ENCODE assay signal across 8 mouse cellular contexts in the genomic region with DNA sequence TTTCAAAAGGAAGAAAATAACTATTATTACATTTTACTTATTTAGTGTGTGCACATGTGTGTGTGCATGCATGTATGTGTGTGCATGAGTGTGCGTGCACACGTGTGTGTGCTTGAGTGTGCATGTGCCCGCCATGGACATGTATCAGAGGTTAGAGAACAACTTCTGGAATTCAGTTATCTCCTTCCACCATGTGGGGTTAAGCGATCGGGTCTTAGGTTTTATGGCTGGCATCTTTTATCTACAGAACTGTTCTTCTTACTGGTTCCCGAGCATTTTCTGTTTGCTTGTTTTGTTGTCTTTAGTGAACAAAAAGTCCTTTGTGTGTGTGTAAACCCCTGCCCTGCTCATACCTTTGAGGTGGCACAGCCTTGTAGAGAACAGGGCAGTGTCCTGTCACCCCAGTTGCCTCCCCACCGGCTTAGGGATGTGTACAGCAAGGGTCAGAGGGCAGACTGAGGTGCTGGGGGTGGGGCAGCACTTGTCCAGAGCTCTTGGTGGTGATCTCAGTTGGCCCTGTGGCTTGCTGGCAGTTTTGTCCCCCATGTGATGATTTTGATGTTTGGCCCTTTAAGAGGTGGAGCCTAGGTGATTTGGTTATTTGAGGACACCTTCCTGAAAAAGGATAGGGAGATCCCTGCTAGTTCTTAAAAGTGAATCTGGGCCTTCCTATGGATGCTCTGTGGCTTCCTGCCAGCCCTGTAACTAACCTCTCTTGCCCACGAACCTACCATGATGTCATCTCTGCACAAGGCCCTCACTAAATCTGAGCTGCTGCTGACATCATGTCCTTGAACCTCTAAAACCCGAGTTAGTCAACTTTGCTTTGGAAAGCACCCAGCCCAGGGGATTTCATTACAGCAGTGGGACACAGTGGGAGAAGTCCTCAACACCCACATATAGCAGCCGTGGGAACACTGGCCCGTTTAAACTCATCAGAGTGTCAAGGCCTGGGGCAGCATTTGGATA. TPM values are rescaled to one million over a fixed set of nuclear protein-coding genes. Genes with fewer than 3 reads are reported as not detected.
A peak's percentile ranks its signal among the peaks of the same experiment; 100 is the strongest.
DNase-seq lines count a peak whose midpoint lies in the region; ATAC-seq and TF ChIP-seq lines count a peak whose summit lies in the region.

No protein-coding gene starts in this region.

- peak overlapping the region; percentile 31; the same call in 1 of the 2 replicates for H3K4me2 ChIP-seq in heart, embryonic 11.5 days
- peak overlapping the region; percentile 11; the same call in 1 of the 2 replicates for H3K4me2 ChIP-seq in hindbrain, embryonic 11.5 days (replicated peaks; ENCODE audit: low read depth, low read length)

- no peak overlapping the region for H3K4me3 ChIP-seq in heart, embryonic 11.5 days (ENCODE audit: low read depth, low read length)
- peak overlapping the region; percentile 8 to 34; a peak in 3 of 4 replicates for H3K4me3 ChIP-seq in MEL (ENCODE audit: control insufficient read depth in 1 of 2, insufficient read depth in 1 of 2, low read depth in 2 of 2, low read length in 2 of 2)
- no peak overlapping the region for H3K4me3 ChIP-seq in hindbrain, embryonic 11.5 days (ENCODE audit: low read depth, low read length)
- H3K4me3 ChIP-seq in midbrain, embryonic 10.5 days: peak overlapping the region; percentile 83; the same call in 1 of the 2 replicates

- H3K27me3 ChIP-seq in heart, embryonic 11.5 days (ENCODE audit: control insufficient read depth, insufficient read depth, low read length): no peaks in the 10 kb centered on the region
- H3K27me3 ChIP-seq in MEL (ENCODE audit: control insufficient read depth in 1 of 2, insufficient read depth in 2 of 2, low read length in 2 of 2): no peaks in the 10 kb centered on the region
- H3K27me3 ChIP-seq in hindbrain, embryonic 11.5 days (ENCODE audit: control insufficient read depth, insufficient read depth, low read length): no peaks in the 10 kb centered on the region
- H3K27me3 ChIP-seq in midbrain, embryonic 10.5 days (ENCODE audit: low read depth, poor library complexity, severe bottlenecking): no peaks in the 10 kb centered on the region

- TF ChIP-seq POLR2A in MEL (IDR thresholded peaks at IDR 0.05; ENCODE audit: control insufficient read depth in 1 of 2, insufficient read depth in 1 of 2, low read depth in 1 of 2, low read length in 2 of 2, poor library complexity in 1 of 2): no peak

- peak in 1 of 2 experiments; percentile 46; a peak in 2 of 4 replicates for TF ChIP-seq EP300 in MEL (IDR thresholded peaks at IDR 0.05; ENCODE audit: low read depth in 1 of 2, low read length in 2 of 2)

- peaks cover 55% of the 10 kb centered on the region for H3K4me1 ChIP-seq in heart, embryonic 11.5 days (ENCODE audit: control insufficient read depth, insufficient read depth, low read length)
- H3K4me1 ChIP-seq in MEL (ENCODE audit: control insufficient read depth in 1 of 2, insufficient read depth in 2 of 2, low read length in 2 of 2): peaks cover 8 to 32% of the 10 kb centered on the region in 2 experiments
- H3K4me1 ChIP-seq in hindbrain, embryonic 11.5 days (replicated peaks; ENCODE audit: control insufficient read depth, insufficient read depth, low read length): peaks cover 23% of the 10 kb centered on the region; the same call in 1 of the 2 replicates
- H3K4me1 ChIP-seq in midbrain, embryonic 10.5 days: peaks cover 92% of the 10 kb centered on the region

- no peak overlapping the region for H3K9ac ChIP-seq in heart, embryonic 11.5 days (ENCODE audit: low read depth, low read length)
- peak overlapping the region; percentile 4 for H3K9ac ChIP-seq in MEL (ENCODE audit: control insufficient read depth, low read depth, low read length, poor library complexity, severe bottlenecking)
- H3K9ac ChIP-seq in hindbrain, embryonic 11.5 days (ENCODE audit: low read depth, low read length): no peak overlapping the region

- H3K9me3 ChIP-seq in heart, embryonic 11.5 days (replicated peaks; ENCODE audit: control insufficient read depth, low read length): no peaks in the 10 kb centered on the region
- no peaks in the 10 kb centered on the region for H3K9me3 ChIP-seq in MEL (replicated peaks; ENCODE audit: insufficient read depth, low read length)
- no peaks in the 10 kb centered on the region for H3K9me3 ChIP-seq in hindbrain, embryonic 11.5 days (ENCODE audit: control insufficient read depth, low read length)
- H3K9me3 ChIP-seq in midbrain, embryonic 10.5 days (replicated peaks): no peaks in the 10 kb centered on the region

- no peak for DNase-seq in heart, adult 8-10 months (ENCODE audit: low spot score)
- peak; percentile 39 for DNase-seq in MEL (ENCODE audit: low read depth, low spot score)
- no peak for DNase-seq in hindbrain, embryonic 11.5 days (ENCODE audit: low spot score)
- no peak for DNase-seq in midbrain, embryonic 10.5 days (ENCODE audit: low spot score)
- no peak for DNase-seq in right cerebral cortex, postnatal 14 days
- DNase-seq in right cerebral cortex, postnatal 36 days (ENCODE audit: low spot score in 2 of 2): no peak
- DNase-seq in thymus, postnatal 25 days: no peak

- peaks cover 85% of the 10 kb centered on the region for H3K79me2 ChIP-seq in MEL (ENCODE audit: control insufficient read depth, insufficient read depth, low read length, poor library complexity)

- H3K36me3 ChIP-seq in heart, embryonic 11.5 days (ENCODE audit: control insufficient read depth, insufficient read depth, low read length): no peaks in the 10 kb centered on the region
- peaks cover 3 to 19% of the 10 kb centered on the region in 2 experiments for H3K36me3 ChIP-seq in MEL (ENCODE audit: control insufficient read depth in 1 of 2, insufficient read depth in 2 of 2, low read length in 2 of 2)
- no peaks in the 10 kb centered on the region for H3K36me3 ChIP-seq in hindbrain, embryonic 11.5 days (ENCODE audit: control insufficient read depth, insufficient read depth, low read length)
- H3K36me3 ChIP-seq in midbrain, embryonic 10.5 days: peaks cover 66% of the 10 kb centered on the region

- no peak for ATAC-seq in heart, embryonic 11.5 days (replicated peaks; ENCODE audit: insufficient number of reproducible peaks, low FRiP score, low TSS enrichment)
- no peak for ATAC-seq in hindbrain, embryonic 11.5 days (ENCODE audit: low FRiP score)

- TF ChIP-seq RAD21 in MEL (IDR thresholded peaks at IDR 0.05; ENCODE audit: low read depth, low read length): no peak

- no peak overlapping the region for H3K27ac ChIP-seq in heart, embryonic 11.5 days (ENCODE audit: low read depth, low read length)
- H3K27ac ChIP-seq in MEL (ENCODE audit: control insufficient read depth, low read depth, low read length): peak overlapping the region; percentile 16; the same call in 1 of the 2 replicates
- no peak overlapping the region for H3K27ac ChIP-seq in hindbrain, embryonic 11.5 days (ENCODE audit: low read depth, low read length)
- no peak overlapping the region for H3K27ac ChIP-seq in midbrain, embryonic 10.5 days (replicated peaks)

- 60% methylated on average over 11 of the region's 11 CpGs for WGBS in heart, embryonic 11.5 days (ENCODE audit: insufficient replicate concordance)
- WGBS in hindbrain, embryonic 11.5 days: 71% methylated on average over 11 of the region's 11 CpGs
- 71% methylated on average over 11 of the region's 11 CpGs for WGBS in midbrain, embryonic 10.5 days

- no peak for TF ChIP-seq CTCF in MEL (IDR thresholded peaks at IDR 0.05 in 2 of 3, conservative IDR thresholded peaks at IDR 0.05 in 1 of 3; ENCODE audit: control insufficient read depth in 1 of 3, insufficient read depth in 1 of 3, low read depth in 2 of 3, low read length in 3 of 3, poor library complexity in 1 of 3, severe bottlenecking in 1 of 3)

TF ChIP-seq in MEL, 35 proteins besides CTCF, POLR2A, EP300 and RAD21:
- no peak for TF ChIP-seq HCFC1 (IDR thresholded peaks at IDR 0.05; ENCODE audit: low read depth, low read length)
- TF ChIP-seq MXI1 (IDR thresholded peaks at IDR 0.05; ENCODE audit: low read depth, low read length): peak; percentile 57; the same call in 1 of the 2 replicates
- peak; percentile 50 for TF ChIP-seq TAL1 (IDR thresholded peaks at IDR 0.05; ENCODE audit: low read length)
- peak; percentile 61; the same call in 1 of the 2 replicates for TF ChIP-seq TCF12 (IDR thresholded peaks at IDR 0.05; ENCODE audit: low read depth, low read length)
- no peak for TF ChIP-seq TBP (IDR thresholded peaks at IDR 0.05; ENCODE audit: low read depth, low read length)
- peak; percentile 49; the same call in 1 of the 2 replicates for TF ChIP-seq SIN3A (IDR thresholded peaks at IDR 0.05; ENCODE audit: low read length)
- no peak for TF ChIP-seq ELF1 (IDR thresholded peaks at IDR 0.05; ENCODE audit: low read depth, low read length)
- TF ChIP-seq MYC (IDR thresholded peaks at IDR 0.05; ENCODE audit: low read depth, low read length): no peak
- TF ChIP-seq CHD2 (IDR thresholded peaks at IDR 0.05; ENCODE audit: low read length): no peak
- TF ChIP-seq ETS1 (IDR thresholded peaks at IDR 0.05; ENCODE audit: low read depth, low read length): 0 out of 2 replicates have a peak, but pooled peaks have one; percentile 27
- no peak for TF ChIP-seq SMC3 (IDR thresholded peaks at IDR 0.05; ENCODE audit: low read depth, low read length)
- no peak for TF ChIP-seq ZNF384 (IDR thresholded peaks at IDR 0.05; ENCODE audit: low read depth, low read length)
- TF ChIP-seq GATA1 (IDR thresholded peaks at IDR 0.05; ENCODE audit: low read depth, low read length): peak; percentile 53

RNA-seq across cellular contexts. Expression of gene Hs6st1, which starts 4.7 kb away (rescaled TPM):
- polyA plus RNA-seq in heart, embryonic 11.5 days (2014; fragmentation: Nextera tagmentation; extraction: Ambion mirVana): 10.2 and 12.6 TPM in 2 replicates
- 10 to 100 TPM; 20.3 to 24.4 (median 21.2) TPM for total RNA-seq in heart, adult 8-10 months (2022)
- total RNA-seq in MEL (2012; rRNA removed): 30.3 and 33.0 TPM in 2 replicates
- 10 to 100 TPM; 45.7 to 52.0 TPM for polyA plus RNA-seq in MEL (2012; ENCODE audit: insufficient read depth in 1 of 2, insufficient read length in 2 of 2, low read depth in 1 of 2, low replicate concordance in 2 of 2, missing spikeins in 1 of 2)
- polyA plus RNA-seq in hindbrain, embryonic 11.5 days (2014; fragmentation: Nextera tagmentation; extraction: Ambion mirVana): 10.7 and 14.9 TPM in 2 replicates
- 4.9 and 5.4 TPM in 2 replicates for polyA plus RNA-seq in midbrain, embryonic 10.5 days (2016; fragmentation: Nextera tagmentation; extraction: Ambion mirVana)

Comparison
In these comparisons a context has a peak if more than half of its experiments do, and no peak if none do; other contexts are left out.
1. H3K4me3 ChIP-seq: peak in MEL (2 of 2) and midbrain, embryonic 10.5 days (single experiment); none in heart, embryonic 11.5 days (single experiment) and hindbrain, embryonic 11.5 days (single experiment).